Mouse (Mus musculus) urinary bladder, postnatal 36 days (tissue): ENCODE measurements around the gene Vmn2r62.
"Not testable (repeated sequence)": the region's sequence is repeated elsewhere in the genome, so short reads cannot be mapped to it uniquely, and the experiment has no call there.

Experiments
- DNase-seq, 2 experiments: peaks; one replicate each; pipeline ENCODE4 v3.0.0; 2022; ENCODE audit warnings: low spot score in 2 of 2, mixed read lengths in 1 of 2

Vmn2r62 gene

DNA sequence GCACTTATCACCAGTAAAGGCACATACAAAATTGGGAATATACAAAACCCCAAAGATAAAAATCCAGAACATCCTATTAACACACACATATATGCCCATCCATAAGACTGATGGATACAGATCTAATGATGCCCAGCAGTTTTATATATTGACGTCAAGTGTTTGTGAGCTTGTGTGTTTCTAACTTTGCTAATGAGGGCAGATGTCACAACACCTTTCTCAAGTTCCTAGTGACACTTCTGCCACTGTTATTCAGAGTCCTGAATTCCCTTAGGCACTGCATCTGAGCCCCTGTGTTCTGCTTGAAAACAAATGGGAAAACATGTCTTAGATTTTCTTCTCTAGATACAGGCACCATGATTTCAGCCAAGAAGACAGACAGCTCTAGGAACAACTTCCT, at the start of gene Vmn2r62:
Gene Vmn2r62 (minus strand): TSS at position 101 of the 400 bp plus-strand sequence.
- not testable (repeated sequence) for DNase-seq

DNA sequence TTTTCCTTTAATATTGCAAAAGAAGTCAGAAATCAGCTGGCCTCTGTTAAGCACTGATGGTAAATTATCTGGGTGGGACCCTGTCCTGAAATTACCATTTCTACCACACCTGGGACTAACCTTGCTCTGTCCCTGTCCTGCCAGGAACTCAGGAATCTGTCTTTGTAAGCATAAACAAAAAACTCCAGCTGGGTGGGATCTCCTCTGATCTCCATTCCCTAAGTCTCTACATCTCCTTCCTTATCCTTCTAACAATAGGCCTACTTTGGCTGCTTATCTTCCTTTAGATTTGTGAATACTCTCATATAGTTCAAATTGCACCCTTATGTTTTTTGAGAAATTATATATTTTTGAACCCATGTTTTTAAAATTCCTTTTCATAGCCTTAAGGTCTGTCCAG, 45.0 kb upstream of the Vmn2r62 start:
- DNase-seq: not testable (repeated sequence)

GRCm38 (mm10) chr7:42832221-42832620, 38.9 kb upstream of the Vmn2r62 start:
- no peak for DNase-seq

GRCm38 (mm10) chr7:42749836-42750235, 43.5 kb downstream of the Vmn2r62 start:
- no peak for DNase-seq

DNA sequence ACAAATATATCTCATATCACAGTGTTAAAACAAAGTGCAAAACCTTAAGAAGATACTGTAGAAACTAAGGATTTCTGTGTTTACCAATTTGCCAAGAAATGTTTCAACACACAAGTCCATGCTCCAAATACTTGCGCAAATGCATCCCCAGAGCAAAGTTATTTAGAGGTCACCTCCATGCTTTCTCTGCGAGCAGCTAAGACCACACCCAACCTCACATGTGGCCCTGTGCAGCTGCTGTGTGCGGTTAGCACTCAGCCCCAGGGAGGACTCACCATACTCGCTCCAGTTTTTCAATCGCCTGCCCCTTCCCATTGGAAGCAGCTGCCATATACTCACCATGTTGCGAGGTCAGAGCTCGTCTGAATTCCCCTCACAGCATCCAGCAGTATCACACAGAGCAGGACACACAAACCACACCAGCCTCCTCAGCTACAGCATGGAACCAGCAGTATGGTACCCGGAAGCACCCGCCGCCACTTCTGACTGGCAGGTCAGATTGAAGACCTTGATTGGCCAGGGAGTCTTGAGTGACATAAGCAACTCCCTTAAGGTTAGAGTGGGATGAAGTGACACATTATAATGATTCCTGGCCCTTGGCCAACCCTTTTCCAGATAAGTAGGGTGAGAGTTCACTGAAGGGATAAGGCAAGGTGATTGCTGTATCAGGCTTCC, 54.7 kb downstream of the Vmn2r62 start:
- DNase-seq: no peak

DNA sequence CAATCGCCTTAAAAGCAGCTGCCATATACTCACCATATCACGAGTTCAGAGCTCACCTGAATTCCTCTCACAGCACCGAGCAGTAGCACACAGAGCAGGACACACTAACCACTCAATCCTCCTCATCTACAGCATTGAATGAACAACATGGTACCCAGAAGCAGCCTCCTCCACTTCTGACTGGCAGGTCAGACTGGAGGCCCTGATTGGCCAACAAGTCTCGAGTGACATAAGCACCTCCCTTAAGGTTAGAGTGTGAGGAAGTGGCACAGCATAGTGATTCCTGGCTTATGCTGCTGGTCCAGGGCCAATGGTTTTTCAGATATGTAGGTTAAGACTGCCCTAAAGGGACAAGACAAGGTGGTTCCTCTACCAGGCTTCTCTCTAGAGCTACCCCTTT, 66.4 kb downstream of the Vmn2r62 start, which contains the start of gene Gm17067:
Gene Gm17067 (minus strand): TSS at position 101 of the 400 bp plus-strand sequence.
- not testable (repeated sequence) for DNase-seq
